In genomic region chr5:134422265-134422925, GRCm38 (mm10) we compare ENCODE assay signal across 27 mouse cellular contexts. TPM values are rescaled to one million over a fixed set of nuclear protein-coding genes. Genes with fewer than 3 reads are reported as not detected.
A peak's percentile ranks its signal among the peaks of the same experiment; 100 is the strongest.
DNase-seq lines count a peak whose midpoint lies in the region; ATAC-seq lines count a peak whose summit lies in the region.
"Had no signal": no experiment of that assay in that cellular context is flagged by ENCODE, and none has a peak within 500 bp of the region (broad histone marks: within the 10 kb centered on the region; RNA-seq: fewer than 3 reads in every experiment).

No protein-coding gene starts in this region.

- H3K4me1 ChIP-seq in midbrain, embryonic 16.5 days (ENCODE audit: control insufficient read depth, insufficient read depth, low read length) = peaks cover 5% of the 10 kb centered on the region; the same call in 1 of the 2 replicates
- H3K4me1 ChIP-seq: forebrain, embryonic 13.5 days had no signal

- no peak overlapping the region for H3K4me3 ChIP-seq in midbrain, embryonic 16.5 days (ENCODE audit: low read depth, low read length)
- H3K4me3 ChIP-seq: forebrain, embryonic 10.5 days; forebrain, embryonic 13.5 days; gastrocnemius, adult 2 months; heart, embryonic 10.5 days; heart, embryonic 13.5 days had no signal

- no peak overlapping the region for H3K27ac ChIP-seq in midbrain, embryonic 16.5 days (ENCODE audit: low read length)
- H3K27ac ChIP-seq: forebrain, embryonic 10.5 days; forebrain, embryonic 13.5 days; gastrocnemius, adult 2 months; heart, embryonic 10.5 days; hindbrain, embryonic 14.5 days; hindbrain, postnatal 0 days had no signal

- no peak for ATAC-seq in midbrain, embryonic 16.5 days
- ATAC-seq: CD4-positive, CD25-positive, alpha-beta regulatory T cell, adult 4 months; forebrain, embryonic 13.5 days; forebrain, embryonic 16.5 days; hindbrain, postnatal 0 days; inflammation-experienced regulatory T-cells, adult 6 months had no signal

- 87% methylated on average over 12 of the region's 12 CpGs for WGBS in midbrain, embryonic 16.5 days

- H3K36me3 ChIP-seq in midbrain, embryonic 16.5 days (ENCODE audit: control insufficient read depth, insufficient read depth, low read length) = no peaks in the 10 kb centered on the region

- H3K27me3 ChIP-seq in midbrain, embryonic 16.5 days (ENCODE audit: control insufficient read depth, insufficient read depth, low read depth, low read length) = no peaks in the 10 kb centered on the region
- H3K27me3 ChIP-seq: forebrain, embryonic 13.5 days; heart, embryonic 13.5 days had no signal

- peak; percentile 41 for DNase-seq in thymus, postnatal 14 days
- DNase-seq in thymus, adult 18-20 months = no peak
- DNase-seq in ES-CJ7 (ENCODE audit: low read depth, low spot score) (peak; percentile 91), ZHBTc4 (ENCODE audit: low read depth, low spot score) (peak; percentile 83)
- DNase-seq in layer of hippocampus, adult 11-12 months (ENCODE audit: low spot score) = no peak
- DNase-seq in heart, adult 9 months (ENCODE audit: low spot score in 2 of 2) = no peak
- DNase-seq: adrenal gland, adult 2 months; adrenal gland, postnatal 25 days; cerebellum, adult 18-20 months; cerebellum, adult 9-10 months; cerebellum, postnatal 14 days; gastrocnemius, adult 2 months; gastrocnemius, postnatal 14 days; heart, adult 11 months; heart, postnatal 14 days; heart, postnatal 4 days; kidney, adult 18-20 months had no signal

- no peak overlapping the region for H3K9ac ChIP-seq in midbrain, embryonic 16.5 days (ENCODE audit: low read depth, low read length)
- H3K9ac ChIP-seq: forebrain, embryonic 13.5 days; heart, embryonic 13.5 days; hindbrain, embryonic 14.5 days had no signal

- no peak overlapping the region for H3K4me2 ChIP-seq in midbrain, embryonic 16.5 days (ENCODE audit: low read length)
- H3K4me2 ChIP-seq: forebrain, embryonic 13.5 days; heart, embryonic 13.5 days; hindbrain, embryonic 14.5 days had no signal

- 0 out of 2 replicates have a peak, but pooled peaks cover 1% of the 10 kb centered on the region for H3K9me3 ChIP-seq in midbrain, embryonic 16.5 days (replicated peaks; ENCODE audit: control insufficient read depth, low read length, poor library complexity, severe bottlenecking)
- H3K9me3 ChIP-seq: forebrain, embryonic 13.5 days; heart, embryonic 10.5 days; heart, embryonic 13.5 days had no signal

RNA-seq across cellular contexts. Expression of gene Gtf2ird1, which starts 34.1 kb away (rescaled TPM):
- 74.3 and 81.5 TPM in 2 replicates for polyA plus RNA-seq in midbrain, embryonic 16.5 days (2015; fragmentation: Nextera tagmentation; extraction: Ambion mirVana)

Comparison
In these comparisons a context has a peak if more than half of its experiments do, and no peak if none do; other contexts are left out.
1. DNase-seq: peak in thymus, postnatal 14 days (single experiment), ES-CJ7 (single experiment) and ZHBTc4 (single experiment); none in thymus, adult 18-20 months (0 of 2), layer of hippocampus, adult 11-12 months (single experiment) and heart, adult 9 months (0 of 2).